Mouse (Mus musculus) left cerebral cortex, postnatal 10 days (tissue): ENCODE results near the gene Sec1. TPM values are rescaled to one million over a fixed set of nuclear protein-coding genes. Genes with fewer than 3 reads are reported as not detected.

Experiments
- DNase-seq, 2 experiments: peaks; one replicate each; pipeline ENCODE4 v3.0.0; 2021 to 2022; ENCODE audit warnings: low spot score in 2 of 2, mixed read lengths in 1 of 2; ENCODE audit errors: extremely low spot score in 1 of 2
- intact Hi-C: fragments of 180-260 bp; cut with DNase I; formaldehyde crosslinking; loops from one replicate; pipeline ENCODE4 v1.15.1; 2025
- total RNA-seq, 2 experiments: library from RNA; stranded (reverse); gene quantifications; 2 replicates each; pipeline ENCODE4 v1.2.3; 2021

The Sec1 gene
- total RNA-seq, 2 experiments from 2014 or later, result 0.34 to 0.39 TPM

DNA sequence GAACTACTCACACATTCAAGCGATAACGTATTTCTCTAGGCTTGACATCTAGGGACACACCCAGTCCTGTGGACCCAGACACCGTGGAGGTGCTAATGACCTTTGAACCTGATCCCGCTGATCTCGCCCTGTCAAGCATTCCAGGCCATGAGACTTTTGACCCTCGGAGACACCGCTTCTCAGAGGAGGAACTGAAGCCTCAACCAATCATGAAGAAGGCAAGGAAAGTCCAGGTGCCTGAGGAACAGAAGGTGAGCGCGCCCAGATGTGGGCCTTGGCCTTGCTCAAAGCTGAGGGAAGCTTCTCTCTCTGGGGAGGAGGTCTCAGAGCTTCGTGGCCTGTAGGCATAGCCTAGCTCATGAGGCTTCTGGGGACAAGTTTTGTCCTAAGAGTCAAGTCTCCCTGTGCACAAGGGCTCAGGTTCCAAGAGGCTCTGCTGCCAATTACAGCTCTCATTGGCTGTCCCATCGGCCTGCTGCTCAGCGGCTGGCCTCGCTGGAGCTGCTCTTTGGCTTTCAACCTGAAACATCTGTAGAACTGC is 14.1 kb upstream of the Sec1 start:
- DNase-seq, result no peak
- intact Hi-C loops, result no loop called here

GRCm38 (mm10) chr7:45707375-45707967 is 13.3 kb upstream of the Sec1 start:
- DNase-seq, result peak; percentile 92 to 98
- intact Hi-C loops, result no loop called here

DNA sequence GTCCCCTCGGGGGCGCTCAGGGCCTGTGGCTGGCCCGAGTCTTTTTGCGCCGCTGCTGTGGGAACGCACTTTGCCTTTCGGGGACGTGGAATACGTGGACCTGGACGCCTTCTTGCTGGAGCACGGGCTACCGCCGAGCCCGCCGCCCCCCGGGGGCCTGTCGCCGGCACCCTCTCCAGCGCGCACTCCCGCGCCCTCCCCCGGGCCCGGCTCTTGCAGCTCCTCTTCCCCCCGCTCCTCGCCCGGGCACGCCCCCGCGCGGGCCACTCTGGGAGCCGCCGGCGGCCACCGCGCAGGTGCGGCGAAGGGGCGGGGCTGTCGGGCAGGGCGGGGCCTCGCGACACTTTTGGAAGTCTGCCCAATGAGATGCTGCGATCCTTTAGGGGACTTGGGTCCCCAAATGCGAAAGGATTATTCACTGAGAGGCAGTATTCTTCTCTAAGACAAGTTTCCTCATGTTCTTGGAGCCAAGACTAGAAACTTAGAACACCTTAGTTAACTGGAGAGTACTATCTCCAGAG is 12.6 kb upstream of the Sec1 start:
- DNase-seq, result peak in 1 of 2 experiments; percentile 96
- intact Hi-C loops, result no loop called here

GRCm38 (mm10) chr7:45705873-45706281 is 11.7 kb upstream of the Sec1 start:
- intact Hi-C loops, result no loop called here
- peak in 1 of 2 experiments; percentile 95 for DNase-seq

DNA sequence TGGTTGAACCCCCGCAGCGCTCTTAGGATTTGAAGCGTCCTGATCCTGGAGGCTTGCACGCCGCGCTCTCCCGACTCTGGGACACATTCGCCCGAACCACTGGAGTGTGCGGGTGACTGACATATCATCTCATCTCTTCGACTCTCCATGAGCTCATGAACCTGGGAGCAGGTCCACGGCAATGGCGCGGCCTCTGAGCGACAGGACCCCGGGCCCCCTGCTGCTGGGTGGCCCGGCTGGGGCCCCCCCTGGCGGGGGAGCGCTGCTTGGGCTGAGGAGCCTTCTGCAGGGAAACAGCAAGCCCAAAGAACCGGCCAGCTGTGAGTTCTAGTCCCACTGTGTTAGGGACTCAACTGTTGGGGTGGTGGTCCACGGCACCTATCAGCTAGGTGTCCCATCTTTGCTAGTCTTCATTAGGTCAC is 11.3 kb upstream of the Sec1 start:
- peak in 1 of 2 experiments; percentile 71 for DNase-seq
- intact Hi-C loops, result no loop called here

DNA sequence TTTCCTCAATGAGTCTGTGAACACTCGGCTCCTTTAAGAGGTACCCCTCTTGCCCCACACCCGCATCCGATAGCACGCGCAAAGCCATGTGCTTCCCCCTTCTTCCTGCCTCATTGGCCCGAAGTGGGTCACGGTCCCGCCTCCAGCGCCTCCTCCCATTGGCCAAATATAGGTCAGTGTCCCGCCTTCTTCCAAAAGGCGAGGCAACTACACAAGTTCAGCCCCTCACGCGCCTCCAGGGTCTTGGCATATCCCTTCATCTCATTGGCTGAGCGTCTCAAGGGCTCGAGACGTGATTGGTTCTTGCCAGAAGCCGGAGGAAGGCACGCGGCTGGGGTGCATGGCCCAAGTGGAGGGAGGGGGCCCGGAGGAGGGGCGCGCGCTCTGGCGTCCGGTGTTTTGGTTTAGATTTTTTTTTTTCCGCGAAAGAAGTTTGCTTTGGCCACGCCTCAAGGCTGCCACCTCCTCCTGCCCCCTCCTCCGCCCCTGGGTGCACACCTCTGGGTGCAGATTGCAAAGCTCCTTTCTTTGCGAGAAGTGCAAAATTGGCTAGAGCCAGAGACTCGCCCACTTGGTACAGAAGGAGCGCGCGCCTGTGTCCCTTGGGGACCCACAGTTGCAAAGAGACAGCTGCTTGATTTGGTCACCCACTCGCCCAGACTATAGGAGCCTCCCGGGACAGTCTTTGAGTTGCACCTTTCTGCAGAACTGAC is 10.7 kb upstream of the Sec1 start, which contains the start of gene Dbp:
Dbp (plus strand) TSS at position 359 of the 713 bp plus-strand sequence.
- intact Hi-C loops, result no loop called here
- DNase-seq, result peak; percentile 99 to 100

DNA sequence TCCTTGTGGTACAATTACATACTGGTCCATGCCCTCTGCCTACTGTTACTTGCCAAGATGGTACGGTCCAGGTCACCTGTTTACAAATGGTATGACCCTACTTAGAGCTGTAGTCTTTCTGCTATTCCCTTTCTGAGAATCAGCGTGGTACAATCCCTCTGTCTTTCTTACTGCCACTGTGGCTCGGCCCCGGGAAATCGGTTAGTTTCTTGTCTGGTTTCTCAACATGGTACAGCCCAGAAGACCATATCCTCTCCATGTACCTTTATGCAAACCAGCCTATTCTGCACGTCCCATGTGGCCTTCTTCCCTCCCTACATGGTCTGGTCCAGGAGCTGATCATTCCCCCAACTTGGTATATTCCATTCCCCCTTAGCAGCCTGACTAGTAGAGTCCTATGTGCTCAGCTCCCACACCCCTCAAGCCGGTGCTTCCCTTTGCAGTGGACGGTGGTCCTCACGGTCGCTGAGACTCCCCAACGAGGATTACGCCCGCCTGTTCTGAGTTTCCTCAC is 9.9 kb upstream of the Sec1 start:
- DNase-seq, result peak; percentile 80 to 84
- intact Hi-C loops, result no loop called here

- peak in 1 of 2 experiments; percentile 65 for DNase-seq
- intact Hi-C loops, result no loop called here
These were observed 9.4 kb upstream of the Sec1 start for GRCm38 (mm10) chr7:45703521-45704033.

DNA sequence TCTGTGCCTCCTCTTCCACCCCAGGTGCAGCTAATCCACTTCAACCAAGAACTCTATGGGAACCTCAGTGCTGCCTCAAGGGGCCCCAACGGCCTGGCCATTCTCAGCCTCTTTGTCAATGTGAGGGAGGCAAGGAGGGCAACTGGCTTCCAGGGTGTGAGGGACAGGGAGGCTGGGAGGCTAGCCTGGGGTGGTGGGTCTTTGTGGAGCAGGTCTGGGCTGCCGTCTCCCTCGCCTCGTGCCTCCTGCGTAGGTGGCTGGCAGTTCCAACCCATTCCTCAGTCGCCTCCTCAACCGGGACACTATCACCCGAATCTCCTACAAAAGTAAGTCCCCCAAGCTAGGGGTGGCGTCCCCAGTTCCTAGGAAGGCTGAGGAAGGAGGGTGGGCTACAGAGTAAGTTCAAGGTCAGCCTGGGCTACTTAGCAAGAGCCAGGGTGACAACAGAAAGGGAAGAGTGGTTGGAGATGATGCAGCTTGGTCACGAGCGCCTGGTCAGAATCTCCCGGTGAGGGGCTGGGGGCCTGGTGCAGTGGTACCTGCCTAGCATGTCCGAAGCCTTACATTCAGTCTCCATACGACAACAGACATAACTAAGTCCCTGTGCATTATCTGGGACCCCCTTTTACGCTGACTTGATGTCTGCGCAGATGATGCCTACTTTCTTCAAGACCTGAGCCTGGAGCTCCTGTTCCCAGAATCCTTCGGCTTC is 8.8 kb upstream of the Sec1 start:
- DNase-seq, result no peak
- intact Hi-C loops, result no loop called here

DNA sequence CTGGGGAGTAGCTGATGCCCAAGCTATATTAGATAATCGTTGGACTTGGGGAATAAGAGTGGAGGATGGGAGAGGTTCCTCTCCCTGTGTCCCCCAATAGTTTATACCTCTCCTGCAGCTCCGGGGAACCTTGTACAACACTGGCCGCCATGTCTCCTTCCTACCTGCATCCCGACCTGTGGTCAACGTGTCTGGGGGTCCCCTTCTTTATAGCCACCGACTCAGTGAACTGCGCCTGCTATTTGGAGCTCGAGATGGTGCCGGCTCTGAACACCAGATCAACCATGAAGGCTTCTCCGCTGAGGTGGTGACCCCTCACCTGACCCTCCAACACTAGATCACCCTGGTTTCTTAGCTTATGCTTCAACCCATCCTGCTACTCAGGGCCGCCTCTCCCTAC is 8.1 kb upstream of the Sec1 start:
- intact Hi-C loops, result no loop called here
- no peak for DNase-seq

DNA sequence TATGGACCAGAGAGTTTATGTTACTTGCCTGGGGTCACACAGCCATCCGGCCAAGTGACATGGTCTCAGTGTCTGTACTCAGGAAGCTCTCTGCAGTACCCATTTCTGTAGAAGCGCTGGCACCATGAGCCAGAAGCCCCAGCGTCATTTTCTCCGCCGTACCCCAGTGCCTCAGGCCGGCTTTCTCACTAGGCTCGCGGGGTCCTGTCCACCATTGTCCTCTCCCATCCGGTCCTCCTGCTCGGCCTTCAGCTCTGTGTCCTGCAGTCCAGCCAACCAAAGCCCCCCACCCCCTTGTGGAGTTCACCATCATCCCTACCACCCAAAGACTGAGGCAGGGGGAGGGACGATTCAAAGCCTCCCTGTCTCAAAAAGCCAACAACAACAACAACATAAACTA is 7.4 kb upstream of the Sec1 start:
- intact Hi-C loops, result no loop called here
- no peak for DNase-seq

DNA sequence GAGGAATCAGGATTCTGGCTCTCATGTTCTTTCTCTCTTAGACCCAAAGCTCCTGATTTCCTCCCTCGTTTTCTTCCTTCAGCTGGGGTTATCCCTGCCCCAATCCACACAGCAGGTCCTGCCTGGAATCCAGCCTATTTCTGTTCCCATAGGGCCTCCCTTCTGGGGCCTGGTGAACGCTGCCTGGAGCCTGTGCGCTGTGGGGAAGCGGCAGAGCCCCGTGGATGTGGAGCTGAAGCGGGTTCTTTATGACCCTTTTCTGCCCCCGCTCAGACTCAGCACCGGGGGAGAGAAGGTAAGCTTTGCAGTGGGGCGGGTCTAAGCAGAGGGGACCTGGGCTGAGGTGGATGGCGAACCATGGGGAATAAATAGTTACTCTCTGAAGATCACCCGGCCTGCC is 6.9 kb upstream of the Sec1 start:
- intact Hi-C loops, result no loop called here

DNA sequence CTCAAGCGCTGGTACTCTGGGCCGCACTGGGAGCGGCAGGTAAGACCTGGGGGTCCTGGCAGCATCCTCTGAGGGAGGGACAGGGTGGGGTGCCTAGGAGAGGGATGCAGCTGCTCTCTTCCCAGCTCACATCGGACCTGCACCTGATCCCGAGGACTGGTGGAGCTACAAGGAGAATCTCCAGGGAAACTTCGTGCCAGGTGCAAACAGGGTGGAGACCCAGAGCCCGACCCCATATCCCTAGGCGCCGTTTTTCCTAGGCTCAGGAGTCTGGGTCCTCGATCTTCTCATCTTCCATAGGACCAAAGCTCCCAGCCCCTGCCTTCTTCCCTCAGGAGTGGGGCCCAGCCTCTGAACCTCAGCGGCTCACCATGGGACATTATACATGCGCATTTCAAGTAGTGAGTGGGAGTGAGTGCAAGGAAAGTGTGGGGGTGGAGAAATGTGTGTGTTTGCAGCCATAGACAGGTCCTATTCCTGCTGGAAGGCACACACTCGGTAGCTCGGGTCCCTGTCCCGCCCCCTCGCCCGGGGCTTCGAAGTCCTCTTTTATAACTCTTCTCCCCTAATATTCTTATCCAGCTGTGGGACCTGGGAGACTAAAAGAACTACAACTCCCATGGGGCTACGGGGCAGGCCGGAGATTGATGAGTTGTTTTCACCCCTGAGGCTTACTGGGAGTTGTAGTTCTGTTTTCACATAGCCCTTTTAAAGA is 6.3 kb upstream of the Sec1 start:
- intact Hi-C loops, result no loop called here
- DNase-seq, result peak in 1 of 2 experiments; percentile 80

More for the DNA sequence above, 6.9 kb upstream of the Sec1 start:
- no peak for DNase-seq

DNA sequence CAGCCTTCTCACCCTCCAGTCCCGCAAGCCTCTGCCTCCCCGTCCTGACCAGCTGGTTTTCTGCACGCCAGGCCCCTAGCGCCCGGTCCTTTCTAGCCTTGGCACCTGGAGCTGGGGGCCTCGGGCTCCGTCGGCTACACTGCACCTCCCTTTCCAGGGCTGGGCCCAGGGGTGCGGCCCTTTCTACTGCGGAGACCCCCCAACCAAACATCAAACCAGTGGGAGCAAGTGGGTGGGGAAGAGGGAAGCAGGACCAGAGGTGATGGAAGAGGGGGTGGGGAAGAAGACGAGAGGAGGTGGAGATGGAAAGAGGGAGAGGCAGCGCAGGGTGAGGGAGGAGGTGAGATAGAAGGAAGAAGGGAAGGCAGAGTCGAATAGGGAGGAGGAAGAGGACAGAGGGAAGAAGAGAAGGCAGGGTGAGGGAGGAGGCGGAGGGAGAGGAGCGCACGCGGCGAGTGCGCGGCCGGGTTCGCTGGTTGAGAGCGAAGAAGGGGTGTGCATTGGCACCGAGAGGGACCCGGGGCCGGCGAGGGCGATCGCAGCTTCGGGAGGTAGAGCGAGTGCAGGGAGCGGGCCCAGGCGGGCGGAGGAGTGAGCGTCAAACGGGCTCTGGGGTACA is 5.4 kb upstream of the Sec1 start, which contains the start of gene Car11:
Car11 (plus strand) TSS at position 321 of the 619 bp plus-strand sequence.
- intact Hi-C loops, result no loop called here
- peak in 1 of 2 experiments; percentile 74 for DNase-seq

GRCm38 (mm10) chr7:45697894-45698293 is 3.7 kb upstream of the Sec1 start:
- no peak for DNase-seq
- intact Hi-C loops, result no loop called here

DNA sequence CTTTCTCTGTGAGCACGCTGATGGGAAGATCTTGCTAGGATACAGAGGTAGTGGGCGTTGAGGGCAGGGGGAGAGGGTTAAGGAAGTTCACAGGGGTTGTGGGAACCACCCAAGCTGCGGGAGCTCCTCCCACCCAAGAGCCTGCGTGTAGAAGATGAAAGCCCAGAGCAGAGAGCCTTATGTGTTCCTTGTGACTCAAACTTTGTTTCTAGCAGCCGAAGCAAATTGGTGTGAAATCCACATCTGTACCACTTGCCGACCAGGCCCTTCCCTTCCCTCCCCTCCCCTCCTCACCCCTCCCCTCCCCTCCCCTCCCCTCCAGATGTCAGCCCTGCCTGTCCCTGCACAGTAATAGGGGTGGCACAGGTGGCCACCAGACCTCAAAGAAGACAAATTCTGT is 896 bp upstream of the Sec1 start:
- no peak for DNase-seq
- intact Hi-C loops, result no loop called here

DNA sequence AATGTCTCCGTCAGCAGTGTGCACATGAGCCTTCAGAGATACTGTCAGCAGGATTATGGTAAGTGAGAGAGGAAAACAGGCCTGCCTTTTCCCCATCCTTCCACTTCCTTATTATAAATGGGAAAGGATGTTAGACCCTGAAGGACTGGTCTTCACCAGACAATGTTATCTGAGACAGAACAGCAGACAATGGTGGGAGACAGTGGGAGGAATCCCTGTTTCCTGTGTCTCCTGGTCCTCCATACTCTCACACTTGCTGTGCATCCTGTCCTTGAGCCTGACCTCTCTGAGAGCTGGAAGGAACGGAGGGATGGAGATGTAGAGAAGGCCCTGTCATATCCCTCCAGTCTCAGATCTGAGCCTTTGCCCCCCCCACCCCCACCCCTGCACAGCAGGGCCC is 1.8 kb downstream of the Sec1 start:
- intact Hi-C loops, result loop anchor here (5.0 kb wide), 1 partner anchor 85 kb away; no protein-coding TSS in a partner anchor
- DNase-seq, result no peak

DNA sequence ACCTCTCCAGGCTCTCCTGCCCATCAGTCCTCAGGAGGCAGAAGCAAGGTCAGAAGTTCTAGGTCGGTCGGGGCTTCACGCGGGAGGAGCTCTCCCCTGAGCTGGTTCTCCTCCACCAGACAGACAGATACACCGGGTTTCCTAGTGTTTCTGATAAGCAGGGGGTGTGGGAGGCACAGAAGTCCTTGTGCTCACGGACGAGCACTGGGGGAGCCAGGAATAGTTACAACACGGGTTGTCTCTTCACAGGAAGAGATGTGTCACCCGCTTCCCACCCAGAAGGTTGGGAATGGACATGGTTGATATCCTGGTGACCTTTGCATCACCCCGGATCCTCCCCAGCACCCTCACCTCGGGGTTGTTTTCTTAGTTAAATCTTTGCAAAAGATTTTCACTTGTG is 4.4 kb downstream of the Sec1 start:
- intact Hi-C loops, result loop anchor here (5.0 to 10.0 kb wide), 2 partner anchors 82 to 215 kb away; no protein-coding TSS in a partner anchor
- no peak for DNase-seq
